Mouse (Mus musculus): ENCODE results near the gene Adamts2. TPM values are rescaled to one million over a fixed set of nuclear protein-coding genes. Genes with fewer than 3 reads are reported as not detected.

Gene Adamts2
- 3.8 and 4.0 TPM in 2 replicates for polyA plus RNA-seq (2015; fragmentation: Nextera tagmentation; extraction: Ambion mirVana)

DNA sequence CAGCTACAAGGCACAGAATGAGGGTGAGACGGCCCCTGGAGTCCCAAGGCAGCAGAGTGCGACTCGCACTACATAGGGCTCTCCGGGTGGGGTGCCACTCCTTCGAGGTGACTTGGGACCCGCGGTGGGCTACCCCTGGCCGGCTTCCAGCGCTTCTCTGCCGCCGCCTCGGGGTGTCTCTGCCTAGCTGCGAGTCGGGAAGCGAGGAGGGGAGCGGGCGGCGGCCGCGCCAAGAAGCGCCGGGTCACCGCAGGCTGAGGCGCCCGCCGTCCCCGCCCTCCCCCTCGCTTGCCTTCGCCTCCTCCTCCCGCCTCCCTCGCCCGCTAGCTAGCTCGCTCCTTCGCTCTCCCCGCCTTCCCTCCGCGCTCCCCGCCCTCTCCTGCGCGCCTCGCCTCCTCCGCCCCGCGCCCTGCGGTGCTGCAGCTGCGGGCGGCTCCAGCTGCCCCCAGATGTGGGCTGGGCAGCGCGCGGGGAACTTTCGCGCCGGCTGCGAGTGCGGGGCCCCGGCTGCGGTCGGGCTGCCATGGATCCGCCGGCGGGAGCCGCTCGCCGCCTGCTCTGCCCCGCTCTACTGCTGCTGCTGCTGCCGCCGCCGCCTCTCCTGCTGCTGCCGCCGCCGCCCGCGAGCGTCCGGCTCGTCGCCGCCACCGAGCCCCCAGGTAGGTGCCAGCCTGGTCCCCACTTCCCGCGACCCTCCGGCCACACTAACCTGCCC lies at the start of gene Adamts2:
TSS of gene Adamts2 (plus strand) at position 444 of the 715 bp plus-strand sequence.
- H3K27me3 ChIP-seq (ENCODE audit: control insufficient read depth, insufficient read depth, low read depth, low read length) = peaks cover 30% of the 10 kb centered on the region
- H3K4me2 ChIP-seq (ENCODE audit: low read length) = peak within 1 kb of the TSS; percentile 100
- WGBS = 0% methylated on average over 60 of the region's 82 CpGs
- H3K4me1 ChIP-seq (ENCODE audit: control insufficient read depth, insufficient read depth, low read length) = peaks cover 11% of the 10 kb centered on the region
- no peaks in the 10 kb centered on the region for H3K36me3 ChIP-seq (ENCODE audit: control insufficient read depth, insufficient read depth, low read length)
- no peaks in the 10 kb centered on the region for H3K9me3 ChIP-seq (replicated peaks; ENCODE audit: control insufficient read depth, low read length, poor library complexity, severe bottlenecking)
- H3K27ac ChIP-seq (ENCODE audit: low read length) = no peak within 1 kb of the TSS
- H3K4me3 ChIP-seq (ENCODE audit: low read depth, low read length) = peak within 1 kb of the TSS; percentile 69
- peak; percentile 79 for ATAC-seq
- peak within 1 kb of the TSS; percentile 66 for H3K9ac ChIP-seq (ENCODE audit: low read depth, low read length)

DNA sequence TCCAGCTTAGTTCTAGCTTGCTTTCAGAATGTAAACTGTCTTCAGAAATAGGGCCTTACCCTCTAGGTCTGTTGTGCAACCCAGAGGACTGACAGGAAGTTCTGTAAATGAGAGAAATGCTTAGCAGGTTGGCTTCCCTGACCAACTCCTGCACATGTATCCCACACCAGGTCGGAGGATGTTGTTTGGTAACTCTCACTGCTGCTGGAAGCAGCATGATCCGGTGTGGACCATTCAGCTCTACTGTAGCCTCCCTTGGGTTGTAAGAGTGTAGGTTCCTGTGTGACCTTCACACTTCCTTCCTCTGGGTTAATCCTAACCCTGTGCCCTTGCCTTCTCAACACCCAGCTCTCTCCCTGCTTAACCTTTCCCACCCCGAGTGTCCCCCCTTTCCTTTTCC lies 44.8 kb upstream of the Adamts2 start:
- no peaks in the 10 kb centered on the region for H3K27me3 ChIP-seq (ENCODE audit: control insufficient read depth, insufficient read depth, low read depth, low read length)
- H3K36me3 ChIP-seq (ENCODE audit: control insufficient read depth, insufficient read depth, low read length) = no peaks in the 10 kb centered on the region
- H3K9me3 ChIP-seq (replicated peaks; ENCODE audit: control insufficient read depth, low read length, poor library complexity, severe bottlenecking) = peaks cover 9% of the 10 kb centered on the region; the same call in 1 of the 2 replicates
- no peak overlapping the region for H3K27ac ChIP-seq (ENCODE audit: low read length)
- H3K4me2 ChIP-seq (ENCODE audit: low read length) = no peak overlapping the region
- H3K4me3 ChIP-seq (ENCODE audit: low read depth, low read length) = no peak overlapping the region
- 93% methylated on average over 3 of the region's 3 CpGs for WGBS
- H3K9ac ChIP-seq (ENCODE audit: low read depth, low read length) = no peak overlapping the region
- no peaks in the 10 kb centered on the region for H3K4me1 ChIP-seq (ENCODE audit: control insufficient read depth, insufficient read depth, low read length)
- no peak for ATAC-seq

DNA sequence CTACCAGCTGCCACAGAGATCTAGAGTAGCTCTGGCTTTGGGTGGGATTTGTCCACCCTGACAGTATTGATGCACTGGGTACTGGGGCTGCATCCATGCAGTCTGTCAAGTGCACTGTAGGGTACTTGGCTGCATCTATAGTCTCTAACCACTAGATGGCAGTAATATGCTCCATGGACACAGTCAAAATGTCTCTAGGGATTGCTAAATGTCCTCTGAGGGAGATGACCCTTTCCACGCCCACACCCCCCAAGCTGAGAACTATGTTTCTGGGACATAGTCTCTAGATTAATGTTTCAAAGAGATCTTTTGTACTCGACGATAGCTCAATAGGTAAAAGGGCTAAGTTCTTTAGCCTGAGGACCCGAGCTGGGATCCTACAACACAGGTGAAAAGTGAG lies 42.8 kb upstream of the Adamts2 start:
- no peak overlapping the region for H3K4me2 ChIP-seq (ENCODE audit: low read length)
- no peaks in the 10 kb centered on the region for H3K4me1 ChIP-seq (ENCODE audit: control insufficient read depth, insufficient read depth, low read length)
- no peak overlapping the region for H3K9ac ChIP-seq (ENCODE audit: low read depth, low read length)
- no peak for ATAC-seq
- H3K27ac ChIP-seq (ENCODE audit: low read length) = no peak overlapping the region
- no peak overlapping the region for H3K4me3 ChIP-seq (ENCODE audit: low read depth, low read length)
- H3K9me3 ChIP-seq (replicated peaks; ENCODE audit: control insufficient read depth, low read length, poor library complexity, severe bottlenecking) = peaks cover 9% of the 10 kb centered on the region; the same call in 1 of the 2 replicates
- no peaks in the 10 kb centered on the region for H3K27me3 ChIP-seq (ENCODE audit: control insufficient read depth, insufficient read depth, low read depth, low read length)
- H3K36me3 ChIP-seq (ENCODE audit: control insufficient read depth, insufficient read depth, low read length) = no peaks in the 10 kb centered on the region
- WGBS = 41% methylated on average over 4 of the region's 4 CpGs

DNA sequence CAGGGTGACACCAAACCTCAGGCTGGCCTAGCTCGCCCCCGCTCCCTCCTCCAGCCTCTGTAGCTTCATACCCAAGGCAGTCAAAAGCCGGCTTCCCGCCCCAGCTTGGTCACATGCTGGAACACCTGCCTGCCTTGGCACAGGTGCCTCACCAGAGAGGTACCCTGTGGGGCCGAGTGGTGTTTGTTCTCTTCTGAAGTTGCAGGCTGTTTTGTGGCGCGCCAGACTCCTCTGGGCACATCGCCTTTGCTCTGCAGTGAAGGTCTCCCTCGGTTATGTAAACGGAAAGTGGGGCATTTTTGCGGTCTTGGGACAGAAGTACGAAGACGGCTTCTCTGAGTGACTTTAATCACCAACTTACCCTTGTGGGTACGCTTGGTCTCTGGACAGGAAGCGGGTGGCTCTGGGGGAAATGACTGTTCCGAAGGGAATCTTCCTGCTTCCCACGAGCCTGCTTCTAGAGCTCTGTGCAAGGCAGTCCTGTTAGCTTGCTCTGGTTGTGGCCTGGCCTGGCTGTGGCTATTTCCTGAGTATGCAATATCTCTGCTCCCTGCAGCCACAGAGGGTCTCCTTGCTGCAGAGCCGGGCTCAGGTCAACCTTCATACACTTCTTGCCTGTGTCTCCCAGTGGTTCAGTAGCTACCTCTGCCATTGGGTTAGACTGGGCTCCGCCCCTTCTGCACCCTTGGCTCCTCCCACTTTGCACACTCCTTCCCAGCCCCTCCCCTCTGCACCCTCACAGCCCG lies 36.2 kb upstream of the Adamts2 start:
- no peaks in the 10 kb centered on the region for H3K36me3 ChIP-seq (ENCODE audit: control insufficient read depth, insufficient read depth, low read length)
- WGBS = 83% methylated on average over 20 of the region's 20 CpGs

DNA sequence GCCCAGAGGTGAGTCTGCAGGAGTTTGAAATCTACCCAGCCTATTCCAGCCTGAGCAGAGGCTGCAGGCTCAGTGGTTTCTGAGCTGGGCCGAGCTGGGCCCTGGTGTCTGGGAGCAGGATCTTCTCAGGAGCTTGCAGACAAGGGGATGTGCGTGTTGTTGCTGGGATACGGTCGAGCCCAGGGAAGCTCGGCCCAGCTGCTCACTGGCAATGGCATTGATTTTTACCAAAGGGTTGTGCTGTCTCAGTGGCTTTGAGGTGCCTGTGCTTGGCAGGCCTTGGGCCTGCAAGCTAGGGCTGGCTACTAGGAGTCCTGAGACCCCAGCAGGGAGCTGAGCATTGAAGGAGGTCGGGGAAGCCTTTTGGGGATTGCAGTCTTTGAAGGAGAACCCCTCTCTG lies 30.4 kb upstream of the Adamts2 start:
- WGBS = 36% methylated on average over 6 of the region's 6 CpGs
- no peaks in the 10 kb centered on the region for H3K27me3 ChIP-seq (ENCODE audit: control insufficient read depth, insufficient read depth, low read depth, low read length)
- no peak overlapping the region for H3K9ac ChIP-seq (ENCODE audit: low read depth, low read length)
- H3K4me3 ChIP-seq (ENCODE audit: low read depth, low read length) = no peak overlapping the region
- no peaks in the 10 kb centered on the region for H3K4me1 ChIP-seq (ENCODE audit: control insufficient read depth, insufficient read depth, low read length)
- H3K9me3 ChIP-seq (replicated peaks; ENCODE audit: control insufficient read depth, low read length, poor library complexity, severe bottlenecking) = no peaks in the 10 kb centered on the region
- H3K36me3 ChIP-seq (ENCODE audit: control insufficient read depth, insufficient read depth, low read length) = no peaks in the 10 kb centered on the region
- peak; percentile 60; the same call in 1 of the 2 replicates for ATAC-seq
- no peak overlapping the region for H3K4me2 ChIP-seq (ENCODE audit: low read length)
- no peak overlapping the region for H3K27ac ChIP-seq (ENCODE audit: low read length)

More for the DNA sequence above, 36.2 kb upstream of the Adamts2 start:
- no peaks in the 10 kb centered on the region for H3K9me3 ChIP-seq (replicated peaks; ENCODE audit: control insufficient read depth, low read length, poor library complexity, severe bottlenecking)
- ATAC-seq = no peak
- no peak overlapping the region for H3K27ac ChIP-seq (ENCODE audit: low read length)
- no peak overlapping the region for H3K4me3 ChIP-seq (ENCODE audit: low read depth, low read length)
- H3K4me1 ChIP-seq (ENCODE audit: control insufficient read depth, insufficient read depth, low read length) = no peaks in the 10 kb centered on the region
- H3K4me2 ChIP-seq (ENCODE audit: low read length) = no peak overlapping the region
- no peaks in the 10 kb centered on the region for H3K27me3 ChIP-seq (ENCODE audit: control insufficient read depth, insufficient read depth, low read depth, low read length)
- H3K9ac ChIP-seq (ENCODE audit: low read depth, low read length) = no peak overlapping the region

DNA sequence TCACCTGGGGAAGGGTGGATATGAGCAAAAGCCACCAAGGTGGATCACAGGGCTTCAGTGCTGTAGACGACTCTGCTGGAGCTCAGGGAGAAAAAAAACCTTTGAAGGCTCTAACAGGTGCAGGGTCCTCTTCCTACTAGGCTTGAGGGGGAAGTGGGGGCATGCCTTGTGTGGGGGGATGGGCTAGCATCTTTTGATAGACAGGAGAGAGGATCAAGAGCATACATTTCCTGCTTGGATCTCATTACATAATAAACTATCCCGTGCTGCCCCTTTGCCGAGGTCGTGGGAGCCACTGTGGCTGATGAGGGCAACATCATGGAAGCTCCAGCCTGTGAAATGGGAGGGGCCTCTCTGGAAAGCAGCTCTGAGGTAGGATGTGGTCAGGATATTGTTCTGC lies 25.4 kb upstream of the Adamts2 start:
- no peak overlapping the region for H3K4me2 ChIP-seq (ENCODE audit: low read length)
- H3K4me1 ChIP-seq (ENCODE audit: control insufficient read depth, insufficient read depth, low read length) = no peaks in the 10 kb centered on the region
- ATAC-seq = no peak
- no peak overlapping the region for H3K4me3 ChIP-seq (ENCODE audit: low read depth, low read length)
- 68% methylated on average over 4 of the region's 4 CpGs for WGBS
- H3K36me3 ChIP-seq (ENCODE audit: control insufficient read depth, insufficient read depth, low read length) = no peaks in the 10 kb centered on the region
- no peak overlapping the region for H3K9ac ChIP-seq (ENCODE audit: low read depth, low read length)
- H3K27me3 ChIP-seq (ENCODE audit: control insufficient read depth, insufficient read depth, low read depth, low read length) = no peaks in the 10 kb centered on the region
- no peak overlapping the region for H3K27ac ChIP-seq (ENCODE audit: low read length)
- H3K9me3 ChIP-seq (replicated peaks; ENCODE audit: control insufficient read depth, low read length, poor library complexity, severe bottlenecking) = no peaks in the 10 kb centered on the region

DNA sequence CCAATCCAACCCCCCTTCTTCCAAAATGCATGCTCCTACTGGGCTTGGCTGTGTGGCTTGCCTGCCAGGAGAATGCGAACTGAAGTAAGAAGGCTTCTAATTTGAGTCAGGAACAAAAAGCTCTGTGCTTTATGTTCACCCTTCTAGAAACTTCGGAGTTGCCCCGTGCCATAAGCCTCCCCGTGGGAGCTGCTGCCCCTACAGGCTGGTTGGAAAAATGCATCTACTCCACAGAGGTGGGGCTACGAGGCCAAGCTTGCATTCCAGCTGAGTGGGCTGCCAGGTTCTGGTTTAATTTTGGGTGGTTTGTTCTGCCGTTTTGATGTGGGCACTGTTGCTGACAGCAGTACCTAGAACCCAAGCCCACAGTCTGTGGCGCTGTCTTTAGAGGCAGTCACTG lies 14.9 kb upstream of the Adamts2 start:
- Histone ChIP-seq H3K4me2 (ENCODE audit: low read length) (no peak overlapping the region), H3K27me3 (ENCODE audit: control insufficient read depth, insufficient read depth, low read depth, low read length) (no peaks in the 10 kb centered on the region), H3K9me3 (replicated peaks; ENCODE audit: control insufficient read depth, low read length, poor library complexity, severe bottlenecking) (no peaks in the 10 kb centered on the region), H3K4me3 (ENCODE audit: low read depth, low read length) (no peak overlapping the region), H3K9ac (ENCODE audit: low read depth, low read length) (no peak overlapping the region), H3K27ac (ENCODE audit: low read length) (no peak overlapping the region), H3K36me3 (ENCODE audit: control insufficient read depth, insufficient read depth, low read length) (no peaks in the 10 kb centered on the region), H3K4me1 (ENCODE audit: control insufficient read depth, insufficient read depth, low read length) (no peaks in the 10 kb centered on the region)
- WGBS = 55% methylated on average over 7 of the region's 7 CpGs
- ATAC-seq = no peak

DNA sequence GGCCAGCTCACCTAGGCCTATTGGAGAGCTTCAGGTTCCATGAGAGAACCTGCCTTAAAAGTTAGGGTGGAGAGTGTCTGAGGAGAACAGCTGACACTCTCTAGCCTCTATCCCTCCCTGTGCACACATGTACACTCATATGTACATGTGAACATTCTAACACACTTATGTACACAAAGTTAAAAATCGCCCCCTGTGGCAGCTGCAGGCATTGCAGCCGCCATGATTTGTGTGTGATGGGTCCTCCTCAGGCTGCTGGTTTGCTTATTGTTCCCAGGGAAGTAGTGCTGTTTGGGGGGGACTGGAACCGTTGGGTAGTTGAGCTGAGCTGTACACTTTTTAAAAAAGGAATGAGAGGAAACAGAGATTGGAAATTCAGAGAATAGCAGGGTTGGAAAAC lies 14.1 kb upstream of the Adamts2 start:
- no peak overlapping the region for H3K27ac ChIP-seq (ENCODE audit: low read length)
- H3K4me3 ChIP-seq (ENCODE audit: low read depth, low read length) = no peak overlapping the region
- H3K4me2 ChIP-seq (ENCODE audit: low read length) = no peak overlapping the region
- H3K9me3 ChIP-seq (replicated peaks; ENCODE audit: control insufficient read depth, low read length, poor library complexity, severe bottlenecking) = no peaks in the 10 kb centered on the region
- 7% methylated on average over 3 of the region's 3 CpGs for WGBS
- H3K27me3 ChIP-seq (ENCODE audit: control insufficient read depth, insufficient read depth, low read depth, low read length) = no peaks in the 10 kb centered on the region
- H3K9ac ChIP-seq (ENCODE audit: low read depth, low read length) = no peak overlapping the region
- H3K36me3 ChIP-seq (ENCODE audit: control insufficient read depth, insufficient read depth, low read length) = no peaks in the 10 kb centered on the region
- no peak for ATAC-seq
- no peaks in the 10 kb centered on the region for H3K4me1 ChIP-seq (ENCODE audit: control insufficient read depth, insufficient read depth, low read length)

DNA sequence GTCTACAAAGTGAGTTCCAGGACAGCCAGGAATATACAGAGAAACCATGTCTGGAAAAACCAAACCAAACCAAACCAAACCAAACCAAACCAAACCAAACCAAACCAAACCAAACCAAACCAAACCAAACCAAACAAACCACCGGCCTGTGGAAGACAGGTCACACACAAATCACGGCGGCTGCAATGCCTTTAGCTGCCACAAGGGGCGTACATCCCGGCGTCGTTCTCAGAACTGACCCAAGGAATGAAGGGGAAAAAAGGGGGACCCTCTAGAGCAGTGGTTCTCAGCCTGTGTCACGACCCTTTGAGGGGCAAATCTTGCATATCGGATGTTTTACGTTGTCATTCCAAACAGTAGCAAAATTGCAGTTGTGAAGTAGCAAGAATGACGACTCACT lies 12.8 kb upstream of the Adamts2 start:
- H3K4me2 ChIP-seq (ENCODE audit: low read length) = no peak overlapping the region
- no peak for ATAC-seq
- H3K27me3 ChIP-seq (ENCODE audit: control insufficient read depth, insufficient read depth, low read depth, low read length) = no peaks in the 10 kb centered on the region
- H3K4me3 ChIP-seq (ENCODE audit: low read depth, low read length) = no peak overlapping the region
- no peak overlapping the region for H3K27ac ChIP-seq (ENCODE audit: low read length)
- no peaks in the 10 kb centered on the region for H3K9me3 ChIP-seq (replicated peaks; ENCODE audit: control insufficient read depth, low read length, poor library complexity, severe bottlenecking)
- no peak overlapping the region for H3K9ac ChIP-seq (ENCODE audit: low read depth, low read length)
- H3K36me3 ChIP-seq (ENCODE audit: control insufficient read depth, insufficient read depth, low read length) = no peaks in the 10 kb centered on the region
- H3K4me1 ChIP-seq (ENCODE audit: control insufficient read depth, insufficient read depth, low read length) = no peaks in the 10 kb centered on the region
- WGBS = 45% methylated on average over 11 of the region's 11 CpGs
